Mouse (Mus musculus): ENCODE measurements around the gene Apbb1. TPM values are rescaled to one million over a fixed set of nuclear protein-coding genes. Genes with fewer than 3 reads are reported as not detected.

Gene Apbb1
- total and polyA plus RNA-seq, 2 experiments from 2014 or later, result 350 to 451 TPM

GRCm38 (mm10) chr7:105563367-105563766, 18.1 kb downstream of the Apbb1 start:
- Histone ChIP-seq H3K4me1 (ENCODE audit: insufficient read depth) (no peaks in the 10 kb centered on the region), H3K4me3 (ENCODE audit: low read depth, low read length) (no peak overlapping the region), H3K9me3 (ENCODE audit: low read length) (no peaks in the 10 kb centered on the region), H3K27ac (ENCODE audit: low read depth, low read length) (no peak overlapping the region), H3K36me3 (ENCODE audit: insufficient read depth) (peaks cover 77% of the 10 kb centered on the region), H3K4me2 (ENCODE audit: low read depth) (no peak overlapping the region), H3K9ac (no peak overlapping the region), H3K27me3 (ENCODE audit: insufficient read depth, low read length) (no peaks in the 10 kb centered on the region)
- DNase-seq (no peak), ATAC-seq (no peak)
- TF ChIP-seq CTCF (IDR thresholded peaks at IDR 0.05; ENCODE audit: low read depth), result no peak
- WGBS, result 86% methylated on average over 3 of the region's 3 CpGs

- DNase-seq (no peak), ATAC-seq (no peak)
- no peaks in the 10 kb centered on the region for H3K27me3 ChIP-seq (ENCODE audit: insufficient read depth, low read length)
- H3K36me3 ChIP-seq (ENCODE audit: insufficient read depth), result peaks cover 85% of the 10 kb centered on the region
- H3K27ac ChIP-seq (ENCODE audit: low read depth, low read length), result no peak overlapping the region
- no peak overlapping the region for H3K9ac ChIP-seq
- 93% methylated on average over 3 of the region's 3 CpGs for WGBS
- no peak for TF ChIP-seq CTCF (IDR thresholded peaks at IDR 0.05; ENCODE audit: low read depth)
- no peaks in the 10 kb centered on the region for H3K4me1 ChIP-seq (ENCODE audit: insufficient read depth)
- no peak overlapping the region for H3K4me2 ChIP-seq (ENCODE audit: low read depth)
- no peak overlapping the region for H3K4me3 ChIP-seq (ENCODE audit: low read depth, low read length)
- H3K9me3 ChIP-seq (ENCODE audit: low read length), result no peaks in the 10 kb centered on the region
Measured at GRCm38 (mm10) chr7:105562317-105562716, 19.1 kb downstream of the Apbb1 start.

- no peak for TF ChIP-seq CTCF (IDR thresholded peaks at IDR 0.05; ENCODE audit: low read depth)
- Histone ChIP-seq H3K4me3 (ENCODE audit: low read depth, low read length) (no peak overlapping the region), H3K27ac (ENCODE audit: low read depth, low read length) (no peak overlapping the region), H3K9ac (no peak overlapping the region), H3K4me2 (ENCODE audit: low read depth) (no peak overlapping the region), H3K27me3 (ENCODE audit: insufficient read depth, low read length) (no peaks in the 10 kb centered on the region), H3K36me3 (ENCODE audit: insufficient read depth) (peaks cover 54% of the 10 kb centered on the region), H3K9me3 (ENCODE audit: low read length) (no peaks in the 10 kb centered on the region), H3K4me1 (ENCODE audit: insufficient read depth) (peaks cover 9% of the 10 kb centered on the region; the same call in 1 of the 2 replicates)
- DNase-seq (no peak), ATAC-seq (no peak)
- WGBS, result 80% methylated on average over 9 of the region's 9 CpGs
Measured at GRCm38 (mm10) chr7:105559016-105559415, 22.4 kb downstream of the Apbb1 start.

- H3K27me3 ChIP-seq (ENCODE audit: insufficient read depth, low read length), result no peaks in the 10 kb centered on the region
- peaks cover 44% of the 10 kb centered on the region for H3K36me3 ChIP-seq (ENCODE audit: insufficient read depth)
- no peak overlapping the region for H3K9ac ChIP-seq
- 80% methylated on average over 11 of the region's 11 CpGs for WGBS
- H3K4me3 ChIP-seq (ENCODE audit: low read depth, low read length), result no peak overlapping the region
- ATAC-seq (no peak), DNase-seq (no peak)
- H3K27ac ChIP-seq (ENCODE audit: low read depth, low read length), result no peak overlapping the region
- no peaks in the 10 kb centered on the region for H3K9me3 ChIP-seq (ENCODE audit: low read length)
- H3K4me2 ChIP-seq (ENCODE audit: low read depth), result no peak overlapping the region
- TF ChIP-seq CTCF (IDR thresholded peaks at IDR 0.05; ENCODE audit: low read depth), result no peak
- H3K4me1 ChIP-seq (ENCODE audit: insufficient read depth), result peaks cover 9% of the 10 kb centered on the region; the same call in 1 of the 2 replicates
Measured at GRCm38 (mm10) chr7:105557671-105558070, 23.8 kb downstream of the Apbb1 start.

- Histone ChIP-seq H3K4me2 (ENCODE audit: low read depth) (no peak overlapping the region), H3K27ac (ENCODE audit: low read depth, low read length) (no peak overlapping the region), H3K9ac (no peak overlapping the region), H3K9me3 (ENCODE audit: low read length) (no peaks in the 10 kb centered on the region), H3K36me3 (ENCODE audit: insufficient read depth) (peaks cover 34% of the 10 kb centered on the region), H3K4me3 (ENCODE audit: low read depth, low read length) (no peak overlapping the region), H3K4me1 (ENCODE audit: insufficient read depth) (peaks cover 9% of the 10 kb centered on the region; the same call in 1 of the 2 replicates), H3K27me3 (ENCODE audit: insufficient read depth, low read length) (no peaks in the 10 kb centered on the region)
- WGBS, result 89% methylated on average over 8 of the region's 8 CpGs
- ATAC-seq (no peak), DNase-seq (no peak)
- TF ChIP-seq CTCF (IDR thresholded peaks at IDR 0.05; ENCODE audit: low read depth), result no peak
Measured at GRCm38 (mm10) chr7:105556406-105556805, 25.0 kb downstream of the Apbb1 start.

- no peak overlapping the region for H3K9ac ChIP-seq
- ATAC-seq (no peak), DNase-seq (no peak)
- peak overlapping the region; percentile 80; the same call in 1 of the 2 replicates for H3K4me2 ChIP-seq (ENCODE audit: low read depth)
- H3K27me3 ChIP-seq (ENCODE audit: insufficient read depth, low read length), result no peaks in the 10 kb centered on the region
- TF ChIP-seq CTCF (IDR thresholded peaks at IDR 0.05; ENCODE audit: low read depth), result no peak
- H3K36me3 ChIP-seq (ENCODE audit: insufficient read depth), result peaks cover 28% of the 10 kb centered on the region
- H3K4me1 ChIP-seq (ENCODE audit: insufficient read depth), result peaks cover 9% of the 10 kb centered on the region; the same call in 1 of the 2 replicates
- WGBS, result 84% methylated on average over 10 of the region's 10 CpGs
- no peak overlapping the region for H3K27ac ChIP-seq (ENCODE audit: low read depth, low read length)
- no peaks in the 10 kb centered on the region for H3K9me3 ChIP-seq (ENCODE audit: low read length)
- no peak overlapping the region for H3K4me3 ChIP-seq (ENCODE audit: low read depth, low read length)
Measured at GRCm38 (mm10) chr7:105555571-105555970, 25.9 kb downstream of the Apbb1 start.

- Histone ChIP-seq H3K27ac (ENCODE audit: low read depth, low read length) (peak within 1 kb of the TSS; percentile 80), H3K36me3 (ENCODE audit: insufficient read depth) (peaks cover 22% of the 10 kb centered on the region), H3K9me3 (ENCODE audit: low read length) (no peaks in the 10 kb centered on the region), H3K4me1 (ENCODE audit: insufficient read depth) (peaks cover 9% of the 10 kb centered on the region; the same call in 1 of the 2 replicates), H3K4me2 (ENCODE audit: low read depth) (peak within 1 kb of the TSS; percentile 80), H3K4me3 (ENCODE audit: low read depth, low read length) (peak within 1 kb of the TSS; percentile 74), H3K9ac (peak within 1 kb of the TSS; percentile 85), H3K27me3 (ENCODE audit: insufficient read depth, low read length) (no peaks in the 10 kb centered on the region)
- peak; percentile 26; the same call in 1 of the 2 replicates for TF ChIP-seq CTCF (IDR thresholded peaks at IDR 0.05; ENCODE audit: low read depth)
- 3% methylated on average over 26 of the region's 26 CpGs for WGBS
- ATAC-seq (peak; percentile 95), DNase-seq (peak; percentile 90)
Measured at GRCm38 (mm10) chr7:105554212-105554942, 27.1 kb downstream of the Apbb1 start, which contains the start of gene Smpd1. TSS of gene Smpd1 (plus strand) at chr7:105554360.

Data from forebrain, postnatal 0 days (tissue).